Mouse (Mus musculus) neural tube, embryonic 14.5 days (tissue): Measurements from ENCODE around the gene Tcl1b2. TPM values are rescaled to one million over a fixed set of nuclear protein-coding genes. Genes with fewer than 3 reads are reported as not detected.
"Not testable (repeated sequence)": the region's sequence is repeated elsewhere in the genome, so short reads cannot be mapped to it uniquely, and the experiment has no call there.

Experiments
- ATAC-seq: fragments of 200-750 bp; cut with Nextera tagmentation; 2 replicates; pipeline ENCODE4 v1.8.0; 2017; ENCODE audit warnings: low read depth, mild to moderate bottlenecking, moderate TSS enrichment, moderate library complexity
- H3K27ac ChIP-seq: fragments of 300-500 bp; sonication (generic); 2 replicates; pipeline ENCODE4 v1.5.1; 2014; ENCODE audit warnings: low read depth, mild to moderate bottlenecking, control low read depth, low read length, moderate library complexity, mixed read lengths
- H3K27me3 ChIP-seq: fragments of 300-500 bp; sonication (generic); 2 replicates; pipeline ENCODE4 v1.6.1; 2014; ENCODE audit warnings: low read length; ENCODE audit not compliant: control insufficient read depth, insufficient read depth
- H3K36me3 ChIP-seq: fragments of 300-500 bp; sonication (generic); 2 replicates; pipeline ENCODE4 v1.6.1; 2014; ENCODE audit warnings: low read length, mixed read lengths; ENCODE audit not compliant: control insufficient read depth, insufficient read depth
- H3K4me1 ChIP-seq: fragments of 300-500 bp; sonication (generic); 2 replicates; pipeline ENCODE4 v1.6.1; 2014; ENCODE audit warnings: low read length; ENCODE audit not compliant: control insufficient read depth, insufficient read depth
- H3K4me2 ChIP-seq: fragments of 300-500 bp; sonication (generic); 2 replicates; pipeline ENCODE4 v1.6.1; 2014; ENCODE audit warnings: mild to moderate bottlenecking, low read depth, low read length, control low read depth
- H3K4me3 ChIP-seq: fragments of 300-500 bp; sonication (generic); 2 replicates; pipeline ENCODE4 v1.5.1; 2014; ENCODE audit warnings: low read depth, low read length, control low read depth, mixed read lengths
- H3K9ac ChIP-seq: fragments of 300-500 bp; sonication (generic); replicated peaks from 2 replicates; pipeline ENCODE4 v1.6.1; 2014; ENCODE audit warnings: low read depth, mild to moderate bottlenecking, control low read depth, low read length, mixed read lengths
- H3K9me3 ChIP-seq: fragments of 300-500 bp; sonication (generic); 2 replicates; pipeline ENCODE4 v1.6.1; 2016; ENCODE audit warnings: low read length; ENCODE audit not compliant: control insufficient read depth
- WGBS: fragments of 180-500 bp; shearing (Covaris S2); extraction: QIAGEN DNeasy Blood & Tissue Kit; methylation state at CpG from one replicate; pipeline ENCODE4 v1.1.7; 2014; 5-methylcytosine and 5-hydroxymethylcytosine counted together
- polyA plus RNA-seq: library from polyadenylated mRNA; unstranded; fragments of >200 nt; fragmentation: Nextera tagmentation; extraction: Ambion mirVana; gene quantifications from 2 replicates; pipeline ENCODE4 v1.2.1, GENCODE M21; 2014

The Tcl1b2 gene
- polyA plus RNA-seq, 1 experiment from 2014 or later, result not detected

DNA sequence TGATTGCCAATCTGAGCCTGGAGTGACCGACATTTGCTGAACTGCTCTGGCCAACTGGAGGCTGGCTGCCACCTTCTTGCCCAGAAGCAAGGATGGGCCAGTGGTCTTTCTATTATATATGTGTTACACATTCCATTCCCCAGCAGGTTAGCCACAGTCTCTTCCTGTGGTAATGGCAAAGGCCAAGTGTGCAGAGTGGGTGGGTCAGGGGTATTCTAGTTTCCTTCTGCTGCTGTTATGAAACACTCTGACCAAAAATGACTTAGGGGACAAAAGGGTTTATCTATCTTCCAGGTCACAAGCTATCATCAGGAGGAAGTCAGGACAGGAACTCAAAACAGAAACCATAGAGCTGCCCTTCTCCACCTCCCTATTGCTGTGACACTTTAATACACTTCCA lies 29.2 kb upstream of the Tcl1b2 start:
- H3K36me3 ChIP-seq, result no peaks in the 10 kb centered on the region
- no peaks in the 10 kb centered on the region for H3K9me3 ChIP-seq
- H3K4me3 ChIP-seq, result no peak overlapping the region
- ATAC-seq, result no peak
- WGBS, result 93% methylated on average over 1 of the region's 1 CpGs
- H3K27ac ChIP-seq, result no peak overlapping the region
- no peak overlapping the region for H3K4me2 ChIP-seq
- no peaks in the 10 kb centered on the region; the same call in 1 of the 2 replicates for H3K4me1 ChIP-seq
- H3K9ac ChIP-seq, result no peak overlapping the region
- H3K27me3 ChIP-seq, result no peaks in the 10 kb centered on the region

DNA sequence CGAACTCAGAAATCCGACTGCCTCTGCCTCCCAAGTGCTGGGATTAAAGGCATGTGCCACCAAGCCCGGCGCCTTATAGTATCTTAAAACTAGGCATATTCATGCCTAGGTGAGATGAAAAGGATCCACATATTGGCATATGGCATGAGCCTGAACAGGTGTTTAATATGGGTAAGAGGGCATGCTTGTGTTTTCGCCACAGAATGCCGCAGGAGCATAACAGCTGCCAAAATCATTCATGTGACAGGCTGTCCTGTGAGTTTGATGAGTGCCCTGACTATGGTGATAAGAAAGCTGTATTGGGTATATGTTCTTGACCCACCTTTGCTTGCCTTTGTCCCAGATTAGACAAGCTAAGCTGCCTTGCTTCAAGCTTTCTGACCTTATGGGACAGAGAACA lies 20.5 kb upstream of the Tcl1b2 start:
- 87% methylated on average over 6 of the region's 6 CpGs for WGBS
- Histone ChIP-seq H3K36me3 (no peaks in the 10 kb centered on the region), H3K4me2 (no peak overlapping the region), H3K4me1 (no peaks in the 10 kb centered on the region), H3K27ac (no peak overlapping the region), H3K4me3 (no peak overlapping the region), H3K27me3 (no peaks in the 10 kb centered on the region), H3K9ac (no peak overlapping the region), H3K9me3 (no peaks in the 10 kb centered on the region)
- ATAC-seq, result no peak

DNA sequence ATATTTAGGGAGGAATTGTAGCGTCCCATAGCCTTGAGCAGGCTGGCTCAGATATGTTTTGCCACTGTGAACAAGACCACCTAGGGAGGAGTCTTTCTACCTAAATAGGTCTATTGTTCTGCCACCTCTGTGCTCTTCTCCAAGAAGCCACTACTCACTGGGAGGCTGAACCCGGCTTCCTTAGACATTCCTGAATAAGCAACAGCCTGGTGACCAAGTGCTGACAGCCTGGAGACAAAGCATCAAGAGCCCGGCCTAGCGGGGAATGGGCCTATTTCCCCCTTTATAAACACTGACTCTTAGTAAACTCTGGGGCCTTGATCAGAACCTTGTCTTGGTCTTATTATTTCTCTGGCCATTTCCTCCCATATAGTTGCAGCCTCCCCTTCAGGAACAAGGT lies 19.3 kb upstream of the Tcl1b2 start:
- Histone ChIP-seq H3K9ac (no peak overlapping the region), H3K36me3 (no peaks in the 10 kb centered on the region), H3K4me1 (no peaks in the 10 kb centered on the region), H3K27ac (no peak overlapping the region), H3K9me3 (no peaks in the 10 kb centered on the region), H3K27me3 (no peaks in the 10 kb centered on the region), H3K4me2 (no peak overlapping the region), H3K4me3 (no peak overlapping the region)
- no peak for ATAC-seq
- 54% methylated on average over 4 of the region's 4 CpGs for WGBS

DNA sequence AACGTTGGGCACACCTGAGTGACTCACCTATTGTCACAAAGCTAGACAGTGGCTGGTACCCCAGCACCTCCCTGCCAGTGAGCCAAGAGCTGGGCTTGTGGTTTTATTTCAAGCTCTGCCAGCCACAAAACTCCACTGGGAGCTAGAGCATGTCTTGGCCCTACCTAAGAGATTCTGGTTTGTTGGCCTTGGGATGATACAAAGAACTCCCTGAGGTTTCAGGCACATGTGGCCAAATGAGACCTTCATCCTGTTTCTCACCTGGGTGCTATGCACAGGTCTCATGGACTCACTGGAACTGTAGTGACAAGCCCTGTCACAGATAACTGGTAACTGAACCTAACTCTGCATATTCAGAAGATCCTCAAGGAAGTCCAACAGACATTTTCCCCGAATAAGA lies 18.2 kb upstream of the Tcl1b2 start:
- Histone ChIP-seq H3K36me3 (no peaks in the 10 kb centered on the region), H3K4me2 (no peak overlapping the region), H3K4me3 (no peak overlapping the region), H3K9me3 (no peaks in the 10 kb centered on the region), H3K4me1 (no peaks in the 10 kb centered on the region), H3K27ac (no peak overlapping the region), H3K9ac (no peak overlapping the region), H3K27me3 (no peaks in the 10 kb centered on the region)
- WGBS, result 91% methylated on average over 2 of the region's 2 CpGs
- no peak for ATAC-seq

DNA sequence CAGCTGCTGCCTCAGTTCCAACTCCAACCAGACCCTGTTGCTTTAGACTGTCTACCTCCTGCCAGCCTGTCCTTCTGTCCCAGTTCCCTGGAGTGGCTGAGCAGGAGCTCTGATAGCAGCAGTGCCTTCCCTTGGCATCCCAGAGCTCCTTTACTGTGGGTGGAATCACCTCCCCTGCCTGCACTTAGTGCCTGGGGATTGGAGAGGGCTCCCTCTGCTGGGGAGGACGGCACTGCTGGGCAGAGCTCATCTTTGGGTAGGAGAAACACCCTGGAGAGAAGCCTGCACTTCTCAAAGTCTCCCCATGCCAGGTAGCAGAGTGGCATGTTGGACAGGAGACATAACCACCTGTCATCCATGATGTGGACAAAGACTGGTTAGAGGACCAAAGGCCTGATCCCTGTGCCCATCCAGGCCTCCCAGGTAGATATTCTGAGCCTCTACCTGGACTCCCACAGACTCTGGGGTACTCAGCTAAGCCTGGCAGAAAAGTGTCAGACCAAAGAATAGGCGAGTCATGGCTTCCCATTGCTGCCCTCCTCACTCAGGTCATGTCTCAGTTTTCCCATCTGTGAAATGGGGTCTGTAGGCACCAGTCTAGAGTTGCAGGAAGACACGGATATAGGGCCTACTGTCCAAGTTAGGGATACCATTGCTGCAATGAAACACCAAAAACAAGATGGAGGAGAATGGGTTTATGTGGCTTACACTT lies 16.2 kb upstream of the Tcl1b2 start:
- 60% methylated on average over 3 of the region's 3 CpGs for WGBS
- not testable (repeated sequence) for H3K4me3 ChIP-seq, H3K36me3 ChIP-seq, H3K9me3 ChIP-seq, H3K27me3 ChIP-seq, H3K4me2 ChIP-seq, H3K4me1 ChIP-seq, H3K27ac ChIP-seq, ATAC-seq, H3K9ac ChIP-seq

DNA sequence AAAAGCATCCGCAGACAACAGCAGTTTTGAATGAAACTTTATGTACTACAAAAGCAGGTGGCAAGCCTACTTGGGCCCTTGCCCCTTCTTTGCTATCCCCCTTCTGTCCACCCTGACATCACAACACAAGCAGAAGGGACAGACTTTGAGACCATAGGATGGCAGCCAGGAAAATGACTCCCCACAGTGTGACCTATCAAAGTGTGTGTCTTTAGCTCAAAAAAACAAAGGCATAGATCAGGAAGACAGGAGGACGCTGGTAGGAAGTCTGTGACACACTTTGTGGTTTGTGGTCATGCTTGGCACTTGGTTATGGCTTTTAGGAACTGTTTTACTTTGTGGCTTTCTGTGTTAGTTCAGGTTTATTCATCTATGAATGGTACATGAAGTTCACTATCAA lies 11.6 kb upstream of the Tcl1b2 start:
- WGBS, result 70% methylated on average over 2 of the region's 2 CpGs
- H3K36me3 ChIP-seq, H3K27ac ChIP-seq, H3K9me3 ChIP-seq, H3K4me2 ChIP-seq, ATAC-seq, H3K4me1 ChIP-seq, H3K9ac ChIP-seq, H3K27me3 ChIP-seq, H3K4me3 ChIP-seq: not testable (repeated sequence)

DNA sequence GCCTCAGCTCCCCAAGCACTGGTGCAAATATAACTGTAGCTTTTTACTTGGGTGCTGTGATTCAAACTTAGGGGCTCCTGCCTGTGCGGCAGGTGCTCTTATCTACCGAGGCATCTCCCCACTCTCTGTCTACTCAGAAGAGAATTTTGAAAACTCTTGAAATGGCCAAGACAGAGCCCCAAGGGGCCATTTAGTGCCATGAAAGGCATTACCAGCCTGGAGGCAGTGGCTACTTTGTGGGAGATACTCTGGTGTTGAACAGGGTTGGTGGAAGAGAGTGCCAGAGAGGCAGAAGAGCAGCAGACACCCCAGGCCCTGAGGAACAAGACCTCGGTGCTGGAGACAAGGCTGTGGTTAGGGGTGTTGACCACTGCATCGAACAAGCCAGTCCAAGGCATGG lies 11.0 kb upstream of the Tcl1b2 start:
- H3K9ac ChIP-seq, H3K9me3 ChIP-seq, H3K27ac ChIP-seq, ATAC-seq, H3K4me2 ChIP-seq, H3K4me1 ChIP-seq, H3K36me3 ChIP-seq, H3K4me3 ChIP-seq, H3K27me3 ChIP-seq: not testable (repeated sequence)
- 91% methylated on average over 4 of the region's 4 CpGs for whole genome bisulfite sequencing

DNA sequence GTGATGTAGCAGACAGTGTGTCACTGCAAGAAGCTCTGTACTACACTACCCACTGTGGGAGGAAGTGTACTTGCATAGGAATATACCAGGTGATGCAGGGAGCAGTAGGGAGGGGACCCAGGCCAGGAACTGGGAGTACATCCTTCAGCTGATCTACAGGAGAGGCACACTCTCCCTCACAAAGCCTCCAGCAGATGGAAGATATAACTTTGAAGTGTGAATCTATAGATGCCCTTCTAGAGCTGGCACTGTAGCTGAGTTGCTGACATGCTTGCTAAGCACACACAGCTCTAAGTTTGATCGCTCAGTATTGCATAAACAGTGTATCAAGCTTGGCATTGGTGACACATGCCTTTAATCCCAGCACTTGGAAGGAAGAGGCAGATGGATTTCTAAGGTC lies 8.1 kb upstream of the Tcl1b2 start:
- not testable (repeated sequence) for ATAC-seq, H3K36me3 ChIP-seq, H3K4me3 ChIP-seq, H3K9ac ChIP-seq, H3K4me2 ChIP-seq, H3K27me3 ChIP-seq, H3K9me3 ChIP-seq, H3K4me1 ChIP-seq, H3K27ac ChIP-seq
- 84% methylated on average over 1 of the region's 1 CpGs for WGBS

DNA sequence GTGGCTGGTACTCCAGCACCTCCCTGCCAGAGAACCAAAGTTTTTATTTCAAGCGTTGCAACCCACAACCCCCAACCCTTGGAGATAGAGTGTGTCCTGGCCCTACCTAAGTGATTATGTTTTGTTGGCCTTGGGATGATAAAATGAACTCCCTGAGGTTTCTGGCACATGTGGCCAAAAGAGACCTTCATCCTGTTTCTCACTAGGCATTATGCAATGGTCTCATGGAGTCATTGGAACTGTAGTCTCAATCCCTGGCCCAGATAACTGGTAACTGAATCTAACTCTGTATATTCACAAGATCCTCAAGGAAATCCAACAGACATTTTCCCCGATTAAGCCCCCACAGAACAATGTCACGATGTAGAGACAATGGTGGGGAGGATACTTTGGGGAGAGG lies 2.7 kb upstream of the Tcl1b2 start:
- ATAC-seq, result no peak
- Histone ChIP-seq H3K9me3 (no peaks in the 10 kb centered on the region), H3K4me3 (no peak overlapping the region), H3K4me1 (no peaks in the 10 kb centered on the region), H3K36me3 (no peaks in the 10 kb centered on the region), H3K27me3 (no peaks in the 10 kb centered on the region), H3K27ac (no peak overlapping the region), H3K9ac (no peak overlapping the region), H3K4me2 (no peak overlapping the region)
- WGBS, result 97% methylated on average over 3 of the region's 3 CpGs
